Mouse (Mus musculus): ENCODE results near the gene Lrrc66.

- no peak for TF ChIP-seq EP300 (IDR thresholded peaks at IDR 0.05)
- no peak for TF ChIP-seq CTCF (IDR thresholded peaks at IDR 0.05)
These were observed 8.7 kb upstream of the Lrrc66 start for GRCm38 (mm10) chr5:73641058-73641457.

Measured in lung, postnatal 0 days (tissue).